Mouse (Mus musculus): ENCODE data around the gene Leo1. TPM values are rescaled to one million over a fixed set of nuclear protein-coding genes. Genes with fewer than 3 reads are reported as not detected.

Gene Leo1
- polyA plus RNA-seq, 1 experiment from 2014 or later, result 53.2 TPM

DNA sequence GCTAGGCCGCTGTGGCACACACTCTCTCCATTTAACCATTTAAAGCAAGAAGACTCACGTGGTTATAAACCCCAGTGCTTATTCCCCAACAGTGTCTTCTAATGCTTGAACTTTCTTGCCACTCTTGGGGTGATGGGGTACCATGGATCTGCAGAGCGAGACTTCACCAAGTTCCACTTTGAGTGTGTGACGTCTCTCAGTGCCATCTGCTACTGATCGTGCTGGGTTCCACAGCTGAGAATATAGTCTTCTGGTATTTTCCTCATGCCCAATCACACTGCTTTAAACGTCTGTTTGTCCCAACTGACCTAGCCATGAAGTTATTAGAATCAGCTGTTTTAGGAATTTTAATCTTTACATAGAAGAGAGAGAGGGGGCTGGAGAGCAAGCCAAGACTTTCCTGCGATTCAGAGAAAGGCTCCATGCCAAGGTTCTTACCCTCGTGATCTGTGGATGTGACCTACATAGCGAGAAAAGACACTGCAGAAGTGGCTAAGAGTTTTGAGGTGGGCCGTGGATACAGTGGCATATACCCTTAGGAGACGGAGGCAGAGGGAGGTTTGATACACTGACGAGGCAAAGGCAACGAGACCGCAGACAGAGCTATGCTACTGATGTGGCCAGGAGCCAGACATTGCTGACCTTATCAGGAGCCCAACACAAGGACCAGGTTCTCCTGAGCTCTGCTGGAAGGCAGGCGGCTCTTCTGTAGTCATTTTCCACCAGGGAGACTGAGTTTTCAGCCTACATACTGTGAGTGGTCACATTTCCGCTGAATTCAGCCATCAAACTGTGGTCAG is 10.3 kb upstream of the Leo1 start:
- WGBS, result 81% methylated on average over 16 of the region's 16 CpGs
- Histone ChIP-seq H3K27me3 (ENCODE audit: control insufficient read depth, insufficient read depth, low read length) (no peaks in the 10 kb centered on the region), H3K9me3 (ENCODE audit: control insufficient read depth, low read length) (no peaks in the 10 kb centered on the region), H3K36me3 (ENCODE audit: control insufficient read depth, insufficient read depth, low read length) (no peaks in the 10 kb centered on the region), H3K4me1 (replicated peaks; ENCODE audit: control insufficient read depth, insufficient read depth, low read length) (0 out of 2 replicates have a peak, but pooled peaks cover 2% of the 10 kb centered on the region), H3K9ac (ENCODE audit: low read depth, low read length) (no peak overlapping the region), H3K27ac (ENCODE audit: low read depth, low read length) (no peak overlapping the region), H3K4me3 (ENCODE audit: low read depth, low read length) (no peak overlapping the region), H3K4me2 (replicated peaks; ENCODE audit: low read depth, low read length) (no peak overlapping the region)
- ATAC-seq (ENCODE audit: low FRiP score) (no peak), DNase-seq (ENCODE audit: low spot score) (no peak)

DNA sequence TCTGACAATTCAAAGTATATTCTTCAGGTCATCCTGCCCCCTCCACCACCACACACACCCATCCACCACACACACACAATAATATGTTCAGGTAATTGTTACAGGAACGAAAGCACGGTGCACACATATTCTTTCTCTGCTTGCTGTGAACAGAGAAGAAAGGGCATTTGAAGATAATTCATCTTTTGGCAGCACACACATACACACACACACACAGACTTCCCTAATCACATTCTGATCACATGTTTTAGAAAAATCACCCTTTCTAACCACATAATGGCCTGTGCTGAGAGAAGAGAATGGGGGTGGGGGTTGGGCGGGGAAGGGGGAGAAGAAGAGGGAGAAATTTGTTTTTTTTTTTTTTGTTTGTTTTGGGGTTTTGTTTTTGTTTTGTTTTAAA is 8.6 kb upstream of the Leo1 start:
- no peak overlapping the region for H3K27ac ChIP-seq (ENCODE audit: low read depth, low read length)
- H3K4me2 ChIP-seq (replicated peaks; ENCODE audit: low read depth, low read length), result no peak overlapping the region
- H3K36me3 ChIP-seq (ENCODE audit: control insufficient read depth, insufficient read depth, low read length), result no peaks in the 10 kb centered on the region
- no peaks in the 10 kb centered on the region for H3K9me3 ChIP-seq (ENCODE audit: control insufficient read depth, low read length)
- WGBS, result 74% methylated on average over 3 of the region's 3 CpGs
- no peak overlapping the region for H3K4me3 ChIP-seq (ENCODE audit: low read depth, low read length)
- 0 out of 2 replicates have a peak, but pooled peaks cover 2% of the 10 kb centered on the region for H3K4me1 ChIP-seq (replicated peaks; ENCODE audit: control insufficient read depth, insufficient read depth, low read length)
- H3K9ac ChIP-seq (ENCODE audit: low read depth, low read length), result no peak overlapping the region
- H3K27me3 ChIP-seq (ENCODE audit: control insufficient read depth, insufficient read depth, low read length), result no peaks in the 10 kb centered on the region
- DNase-seq (ENCODE audit: low spot score), result no peak
- no peak for ATAC-seq (ENCODE audit: low FRiP score)

DNA sequence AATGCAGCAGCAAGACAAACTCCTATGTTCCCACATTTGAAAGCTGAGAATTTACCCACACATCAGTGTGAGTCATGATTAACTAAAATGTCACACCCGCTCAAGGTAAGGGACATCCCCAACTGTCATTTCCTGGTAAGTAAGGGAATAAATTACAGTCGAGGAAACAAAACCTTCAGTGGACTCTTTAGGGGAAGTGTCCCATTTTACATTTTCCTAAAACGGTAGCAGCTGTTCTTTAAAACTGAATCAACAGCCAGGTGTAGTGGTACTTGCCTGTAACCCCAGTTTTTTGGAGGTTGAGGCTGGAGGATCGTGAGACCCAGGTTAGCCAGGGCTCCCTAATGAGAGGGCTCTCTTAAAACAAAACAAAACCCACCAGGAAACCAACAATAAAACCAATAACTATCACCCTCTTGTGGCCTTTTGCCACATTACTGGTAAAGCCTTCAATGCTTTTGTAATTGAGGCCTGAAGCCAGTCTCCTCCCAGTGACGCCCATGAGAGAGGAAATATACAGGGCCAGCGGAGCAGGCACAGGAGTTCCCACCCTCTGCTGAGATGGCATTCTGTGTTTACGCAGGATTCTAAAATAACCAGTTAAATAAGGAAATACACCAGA is 7.0 kb upstream of the Leo1 start:
- Histone ChIP-seq H3K27me3 (ENCODE audit: control insufficient read depth, insufficient read depth, low read length) (no peaks in the 10 kb centered on the region), H3K4me2 (replicated peaks; ENCODE audit: low read depth, low read length) (no peak overlapping the region), H3K27ac (ENCODE audit: low read depth, low read length) (no peak overlapping the region; the same call in 1 of the 2 replicates), H3K9me3 (ENCODE audit: control insufficient read depth, low read length) (no peaks in the 10 kb centered on the region), H3K4me1 (replicated peaks; ENCODE audit: control insufficient read depth, insufficient read depth, low read length) (0 out of 2 replicates have a peak, but pooled peaks cover 2% of the 10 kb centered on the region), H3K9ac (ENCODE audit: low read depth, low read length) (no peak overlapping the region), H3K36me3 (ENCODE audit: control insufficient read depth, insufficient read depth, low read length) (no peaks in the 10 kb centered on the region), H3K4me3 (ENCODE audit: low read depth, low read length) (no peak overlapping the region)
- WGBS, result 56% methylated on average over 7 of the region's 7 CpGs
- ATAC-seq (ENCODE audit: low FRiP score) (no peak), DNase-seq (ENCODE audit: low spot score) (peak; percentile 56)

DNA sequence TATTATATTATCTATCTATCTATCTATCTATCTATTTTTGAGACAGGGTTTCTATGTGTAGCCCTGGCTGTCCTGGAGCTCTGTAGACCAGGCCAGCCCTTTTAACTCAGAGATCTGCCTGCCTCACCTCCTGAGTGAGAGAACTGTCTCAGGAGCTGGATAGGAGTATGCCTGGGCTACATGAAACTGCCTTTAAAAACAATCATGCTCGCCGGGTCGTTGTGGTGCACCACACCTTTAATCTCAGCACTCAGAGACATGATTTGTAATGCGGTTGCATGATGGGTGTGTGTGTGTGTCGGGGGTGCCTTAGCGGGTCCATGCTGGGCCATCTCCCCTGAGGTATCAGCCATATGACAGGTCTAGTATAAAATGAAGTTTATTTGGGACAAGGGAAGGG is 6.5 kb upstream of the Leo1 start:
- WGBS, result 86% methylated on average over 6 of the region's 6 CpGs

DNA sequence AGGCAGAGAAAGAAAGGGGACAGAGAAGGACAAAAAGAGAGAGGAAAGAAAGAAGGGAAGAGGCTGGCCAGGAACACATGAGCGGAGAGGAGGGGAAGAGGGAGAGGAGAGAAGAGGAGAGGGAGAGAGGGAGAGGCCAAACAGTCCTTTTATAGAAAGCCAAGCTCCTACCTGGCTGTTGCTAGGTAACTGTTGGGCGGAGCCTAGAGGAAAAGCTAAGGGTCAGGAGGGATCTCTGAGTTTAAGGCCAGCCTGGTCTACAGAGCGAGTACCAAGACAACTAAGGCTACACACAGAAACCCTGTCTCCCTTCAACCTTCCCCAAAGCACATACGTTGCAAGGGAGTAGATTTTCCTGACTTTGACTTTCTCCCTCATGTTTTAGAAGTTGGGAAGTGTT is 6.0 kb upstream of the Leo1 start:
- no peak for DNase-seq (ENCODE audit: low spot score)
- H3K4me1 ChIP-seq (replicated peaks; ENCODE audit: control insufficient read depth, insufficient read depth, low read length), result 0 out of 2 replicates have a peak, but pooled peaks cover 2% of the 10 kb centered on the region
- no peak overlapping the region for H3K27ac ChIP-seq (ENCODE audit: low read depth, low read length)
- 82% methylated on average over 4 of the region's 4 CpGs for WGBS
- no peak overlapping the region for H3K4me3 ChIP-seq (ENCODE audit: low read depth, low read length)
- H3K36me3 ChIP-seq (ENCODE audit: control insufficient read depth, insufficient read depth, low read length), result no peaks in the 10 kb centered on the region
- H3K4me2 ChIP-seq (replicated peaks; ENCODE audit: low read depth, low read length), result no peak overlapping the region
- H3K27me3 ChIP-seq (ENCODE audit: control insufficient read depth, insufficient read depth, low read length), result no peaks in the 10 kb centered on the region
- peak; percentile 21; the same call in 1 of the 2 replicates for ATAC-seq (ENCODE audit: low FRiP score)
- H3K9ac ChIP-seq (ENCODE audit: low read depth, low read length), result no peak overlapping the region
- H3K9me3 ChIP-seq (ENCODE audit: control insufficient read depth, low read length), result no peaks in the 10 kb centered on the region

More for the DNA sequence above, 6.5 kb upstream of the Leo1 start:
- no peak for ATAC-seq (ENCODE audit: low FRiP score)
- no peak overlapping the region for H3K4me2 ChIP-seq (replicated peaks; ENCODE audit: low read depth, low read length)
- H3K9me3 ChIP-seq (ENCODE audit: control insufficient read depth, low read length), result no peaks in the 10 kb centered on the region
- no peak for DNase-seq (ENCODE audit: low spot score)
- no peak overlapping the region for H3K27ac ChIP-seq (ENCODE audit: low read depth, low read length)
- no peaks in the 10 kb centered on the region for H3K27me3 ChIP-seq (ENCODE audit: control insufficient read depth, insufficient read depth, low read length)
- H3K4me3 ChIP-seq (ENCODE audit: low read depth, low read length), result no peak overlapping the region
- 0 out of 2 replicates have a peak, but pooled peaks cover 2% of the 10 kb centered on the region for H3K4me1 ChIP-seq (replicated peaks; ENCODE audit: control insufficient read depth, insufficient read depth, low read length)
- H3K9ac ChIP-seq (ENCODE audit: low read depth, low read length), result no peak overlapping the region
- H3K36me3 ChIP-seq (ENCODE audit: control insufficient read depth, insufficient read depth, low read length), result no peaks in the 10 kb centered on the region

DNA sequence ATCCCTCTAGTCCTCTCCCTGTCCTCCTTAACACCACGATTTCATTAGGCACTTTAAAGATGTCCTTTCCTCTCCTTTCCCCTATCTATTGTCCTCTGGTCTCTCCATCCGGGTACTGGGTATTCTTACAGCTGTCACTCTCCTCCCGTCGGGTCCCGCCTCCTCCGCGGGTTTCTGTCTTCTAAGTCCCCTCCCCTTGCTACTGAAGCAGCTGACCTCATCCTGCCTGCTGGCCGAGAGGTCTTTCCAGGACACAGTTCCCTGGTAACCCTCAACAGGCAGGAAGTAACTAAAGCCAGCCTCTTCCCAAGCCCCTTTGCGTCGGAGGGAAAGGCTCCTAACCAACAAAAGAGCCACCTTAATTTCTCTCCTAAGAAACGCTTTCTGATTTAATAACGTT is 5.4 kb upstream of the Leo1 start:
- H3K27me3 ChIP-seq (ENCODE audit: control insufficient read depth, insufficient read depth, low read length), result no peaks in the 10 kb centered on the region
- 3% methylated on average over 12 of the region's 12 CpGs for WGBS
- no peak overlapping the region for H3K4me3 ChIP-seq (ENCODE audit: low read depth, low read length)
- no peaks in the 10 kb centered on the region for H3K9me3 ChIP-seq (ENCODE audit: control insufficient read depth, low read length)
- no peak overlapping the region for H3K27ac ChIP-seq (ENCODE audit: low read depth, low read length)
- no peaks in the 10 kb centered on the region for H3K36me3 ChIP-seq (ENCODE audit: control insufficient read depth, insufficient read depth, low read length)
- no peak overlapping the region for H3K9ac ChIP-seq (ENCODE audit: low read depth, low read length)
- ATAC-seq (ENCODE audit: low FRiP score) (peak; percentile 79), DNase-seq (ENCODE audit: low spot score) (peak; percentile 83)
- no peak overlapping the region for H3K4me2 ChIP-seq (replicated peaks; ENCODE audit: low read depth, low read length)
- H3K4me1 ChIP-seq (replicated peaks; ENCODE audit: control insufficient read depth, insufficient read depth, low read length), result 0 out of 2 replicates have a peak, but pooled peaks cover 2% of the 10 kb centered on the region

DNA sequence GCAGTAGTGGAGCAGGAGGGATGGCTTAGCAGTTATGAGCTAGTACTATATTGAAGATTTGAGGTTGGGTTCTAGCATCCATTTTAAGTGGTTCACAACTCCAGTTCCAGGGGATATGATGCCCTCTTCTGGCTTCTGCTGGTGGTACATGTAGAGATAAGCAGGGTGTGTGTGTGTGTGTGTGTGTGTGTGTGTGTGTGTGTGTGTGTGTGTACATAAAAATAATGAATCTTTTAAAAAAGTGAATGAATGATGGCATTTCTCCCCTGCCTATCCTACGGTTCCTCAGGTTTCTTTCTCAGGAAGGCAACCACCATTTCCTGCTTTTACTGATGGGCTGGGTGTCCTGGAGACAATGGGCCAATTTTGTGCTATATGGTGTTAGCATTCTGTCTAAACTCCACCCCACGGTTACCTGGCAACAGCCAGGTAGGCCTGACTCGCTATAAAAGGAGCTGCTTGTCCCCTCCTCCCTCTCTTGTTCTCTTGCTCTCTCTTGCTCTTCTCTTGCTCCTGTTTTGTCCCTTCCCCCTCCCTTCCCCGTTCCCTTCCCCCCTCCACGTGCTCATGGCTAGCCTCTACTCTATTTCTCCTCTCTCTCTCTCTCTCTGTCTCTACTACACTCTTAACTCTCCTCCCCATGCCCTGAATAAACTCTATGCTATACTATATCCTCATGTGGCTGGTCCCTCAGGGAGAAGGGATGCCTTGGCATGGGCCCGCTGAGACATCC is 3.5 kb upstream of the Leo1 start:
- H3K27me3 ChIP-seq (ENCODE audit: control insufficient read depth, insufficient read depth, low read length), result no peaks in the 10 kb centered on the region
- no peak overlapping the region for H3K9ac ChIP-seq (ENCODE audit: low read depth, low read length)
- H3K27ac ChIP-seq (ENCODE audit: low read depth, low read length), result no peak overlapping the region
- H3K36me3 ChIP-seq (ENCODE audit: control insufficient read depth, insufficient read depth, low read length), result no peaks in the 10 kb centered on the region
- 37% methylated on average over 6 of the region's 6 CpGs for WGBS
- no peak overlapping the region for H3K4me3 ChIP-seq (ENCODE audit: low read depth, low read length)
- H3K4me2 ChIP-seq (replicated peaks; ENCODE audit: low read depth, low read length), result no peak overlapping the region
- DNase-seq (ENCODE audit: low spot score), result peak; percentile 34
- peaks cover 5% of the 10 kb centered on the region; the same call in 1 of the 2 replicates for H3K4me1 ChIP-seq (replicated peaks; ENCODE audit: control insufficient read depth, insufficient read depth, low read length)
- ATAC-seq (ENCODE audit: low FRiP score), result no peak
- H3K9me3 ChIP-seq (ENCODE audit: control insufficient read depth, low read length), result no peaks in the 10 kb centered on the region

DNA sequence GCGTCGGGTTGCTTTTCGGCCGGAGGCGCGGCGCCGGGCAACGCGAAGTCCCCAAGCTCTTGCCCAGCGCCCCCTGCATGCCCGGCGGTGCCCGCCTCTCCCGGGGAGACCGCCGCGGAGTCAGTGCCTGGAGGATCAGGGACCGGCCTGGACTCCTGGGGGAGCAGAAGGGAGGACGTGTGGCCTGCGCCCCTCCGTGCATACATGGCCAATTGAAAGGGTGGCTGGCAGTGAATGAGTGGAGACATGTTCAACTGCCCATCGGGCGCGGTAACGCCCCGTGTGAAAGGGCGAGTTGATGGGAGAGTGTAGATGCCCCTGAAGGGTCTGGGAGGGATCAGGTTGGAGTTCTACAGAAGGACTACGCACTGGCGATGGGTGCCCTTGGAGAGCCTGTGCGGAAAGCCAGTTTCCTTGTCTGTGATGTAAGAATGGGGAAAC is 387 bp downstream of the Leo1 start:
- DNase-seq (ENCODE audit: low spot score), result no peak

More for the DNA sequence above, 387 bp downstream of the Leo1 start:
- H3K4me2 ChIP-seq (replicated peaks; ENCODE audit: low read depth, low read length), result peak overlapping the region; percentile 83
- no peaks in the 10 kb centered on the region for H3K36me3 ChIP-seq (ENCODE audit: control insufficient read depth, insufficient read depth, low read length)
- peak overlapping the region; percentile 92 for H3K4me3 ChIP-seq (ENCODE audit: low read depth, low read length)
- peak overlapping the region; percentile 92 for H3K9ac ChIP-seq (ENCODE audit: low read depth, low read length)
- H3K9me3 ChIP-seq (ENCODE audit: control insufficient read depth, low read length), result no peaks in the 10 kb centered on the region
- peaks cover 3% of the 10 kb centered on the region; the same call in 1 of the 2 replicates for H3K4me1 ChIP-seq (replicated peaks; ENCODE audit: control insufficient read depth, insufficient read depth, low read length)
- no peaks in the 10 kb centered on the region for H3K27me3 ChIP-seq (ENCODE audit: control insufficient read depth, insufficient read depth, low read length)
- peak overlapping the region; percentile 49 for H3K27ac ChIP-seq (ENCODE audit: low read depth, low read length)
- WGBS, result under 1% methylated on average over 31 of the region's 31 CpGs
- peak; percentile 87 for ATAC-seq (ENCODE audit: low FRiP score)
